Mouse (Mus musculus) hindbrain, embryonic 16.5 days (tissue): ENCODE results near the gene Ccdc82. TPM values are rescaled to one million over a fixed set of nuclear protein-coding genes. Genes with fewer than 3 reads are reported as not detected.

Experiments
- ATAC-seq: fragments of 200-750 bp; cut with Nextera tagmentation; 2 replicates; pipeline ENCODE4 v1.8.0; 2017; ENCODE audit warnings: moderate TSS enrichment, moderate library complexity
- H3K27ac ChIP-seq: fragments of 300-500 bp; sonication (generic); 2 replicates; pipeline ENCODE4 v1.5.1; 2014; ENCODE audit warnings: low read depth, mild to moderate bottlenecking, control low read depth, low read length, moderate library complexity
- H3K27me3 ChIP-seq: fragments of 300-500 bp; sonication (generic); replicated peaks from 2 replicates; pipeline ENCODE4 v1.6.1; 2014; ENCODE audit warnings: low read length; ENCODE audit not compliant: control insufficient read depth, insufficient read depth
- H3K36me3 ChIP-seq: fragments of 300-500 bp; sonication (generic); 2 replicates; pipeline ENCODE4 v1.6.1; 2014; ENCODE audit warnings: mild to moderate bottlenecking, low read length, moderate library complexity, mixed read lengths; ENCODE audit not compliant: control insufficient read depth, insufficient read depth
- H3K4me1 ChIP-seq: fragments of 300-500 bp; sonication (generic); 2 replicates; pipeline ENCODE4 v1.6.1; 2014; ENCODE audit warnings: low read depth, low read length; ENCODE audit not compliant: control insufficient read depth, insufficient read depth
- H3K4me2 ChIP-seq: fragments of 300-500 bp; sonication (generic); 2 replicates; pipeline ENCODE4 v1.6.1; 2014; ENCODE audit warnings: mild to moderate bottlenecking, low read length, control low read depth, moderate library complexity
- H3K4me3 ChIP-seq: fragments of 300-500 bp; sonication (generic); 2 replicates; pipeline ENCODE4 v1.5.1; 2014; ENCODE audit warnings: mild to moderate bottlenecking, low read length, control low read depth, moderate library complexity
- H3K9ac ChIP-seq: fragments of 300-500 bp; sonication (generic); 2 replicates; pipeline ENCODE4 v1.6.1; 2014; ENCODE audit warnings: low read depth, mild to moderate bottlenecking, control low read depth, low read length, moderate library complexity
- H3K9me3 ChIP-seq: fragments of 300-500 bp; sonication (generic); 2 replicates; pipeline ENCODE4 v1.6.1; 2014; ENCODE audit warnings: mild to moderate bottlenecking, low read length, moderate library complexity; ENCODE audit not compliant: control insufficient read depth
- WGBS: fragments of 180-500 bp; shearing (Covaris S2); extraction: QIAGEN DNeasy Blood & Tissue Kit; methylation state at CpG from one replicate; pipeline ENCODE4 v1.1.7; 2014; 5-methylcytosine and 5-hydroxymethylcytosine counted together
- polyA plus RNA-seq: library from polyadenylated mRNA; unstranded; fragments of >200 nt; fragmentation: Nextera tagmentation; extraction: Ambion mirVana; gene quantifications from 2 replicates; pipeline ENCODE4 v1.2.1, GENCODE M21; 2015

The Ccdc82 gene
- polyA plus RNA-seq, result 13.2 and 14.2 TPM in 2 replicates

DNA sequence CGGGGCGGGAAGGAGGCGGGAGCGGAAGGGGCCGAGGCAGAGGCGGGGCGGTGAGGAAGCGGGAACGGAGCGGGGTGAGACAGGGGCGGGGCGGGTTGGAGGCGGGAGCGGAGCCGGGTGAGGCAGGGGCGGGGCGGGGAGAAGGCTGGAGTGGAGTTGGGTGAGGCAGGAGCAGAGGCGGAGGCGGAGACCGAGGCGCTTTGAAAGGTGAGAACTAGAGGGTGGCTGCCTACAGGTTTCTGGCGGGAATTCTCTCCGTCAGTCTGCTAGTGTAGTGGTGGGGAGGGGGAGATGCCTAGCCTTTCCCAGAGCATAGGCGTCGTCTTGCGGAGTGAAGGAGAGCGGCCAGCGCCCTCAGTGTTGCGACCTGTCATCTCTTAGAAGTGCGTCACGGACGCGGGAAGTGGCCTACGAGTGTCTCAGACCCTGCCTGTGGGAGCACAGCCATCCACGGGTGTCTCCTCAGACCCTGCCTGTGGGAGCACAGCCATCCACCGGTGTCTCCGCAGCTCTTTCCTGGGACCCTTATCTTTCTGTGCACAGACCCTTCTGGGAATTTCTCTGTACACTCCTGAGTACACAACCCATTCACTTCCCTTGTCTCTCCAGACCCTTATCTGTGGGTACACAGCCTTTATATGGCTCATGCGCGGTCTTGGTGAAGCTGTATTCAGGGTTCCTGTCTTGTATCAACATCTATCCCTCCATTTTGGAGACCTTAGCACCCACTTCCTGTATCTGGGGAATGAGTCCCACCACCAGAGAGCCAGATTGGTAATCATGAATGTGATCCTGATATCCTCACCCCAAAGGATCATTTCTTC lies at the start of gene Ccdc82:
TSS of gene Ccdc82 (plus strand) at position 141 of the 824 bp plus-strand sequence.
- WGBS, result 1% methylated on average over 35 of the region's 39 CpGs
- Histone ChIP-seq H3K27ac (peak within 1 kb of the TSS; percentile 89), H3K4me3 (peak within 1 kb of the TSS; percentile 75), H3K9me3 (no peaks in the 10 kb centered on the region), H3K4me2 (peak within 1 kb of the TSS; percentile 81), H3K27me3 (no peaks in the 10 kb centered on the region), H3K9ac (peak within 1 kb of the TSS; percentile 84), H3K36me3 (no peaks in the 10 kb centered on the region), H3K4me1 (peaks cover 13% of the 10 kb centered on the region)
- peak; percentile 97 for ATAC-seq

DNA sequence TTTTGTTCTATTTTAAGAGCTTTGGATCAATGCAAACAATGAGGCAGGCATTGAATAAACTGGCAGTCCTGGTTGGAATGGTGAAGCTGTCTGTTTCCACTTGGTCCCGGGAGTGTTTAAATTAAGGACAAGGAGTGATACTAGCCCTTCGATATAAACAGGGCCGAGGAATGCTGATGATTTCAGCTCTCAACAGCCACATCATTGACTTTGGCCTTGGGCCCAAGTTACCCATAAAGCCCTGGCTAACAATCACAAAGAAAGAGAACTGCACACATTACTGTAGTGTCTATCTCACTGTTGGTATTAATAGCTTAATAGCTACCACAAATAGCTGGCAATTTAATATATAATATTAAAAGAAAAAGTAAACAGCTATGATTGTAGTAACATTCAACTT lies 46.7 kb upstream of the Ccdc82 start:
- no peak for ATAC-seq
- Histone ChIP-seq H3K9ac (no peak overlapping the region), H3K4me2 (no peak overlapping the region), H3K4me1 (no peaks in the 10 kb centered on the region), H3K27me3 (no peaks in the 10 kb centered on the region), H3K36me3 (no peaks in the 10 kb centered on the region), H3K27ac (no peak overlapping the region), H3K9me3 (no peaks in the 10 kb centered on the region), H3K4me3 (no peak overlapping the region)
- WGBS, result 66% methylated on average over 3 of the region's 3 CpGs

DNA sequence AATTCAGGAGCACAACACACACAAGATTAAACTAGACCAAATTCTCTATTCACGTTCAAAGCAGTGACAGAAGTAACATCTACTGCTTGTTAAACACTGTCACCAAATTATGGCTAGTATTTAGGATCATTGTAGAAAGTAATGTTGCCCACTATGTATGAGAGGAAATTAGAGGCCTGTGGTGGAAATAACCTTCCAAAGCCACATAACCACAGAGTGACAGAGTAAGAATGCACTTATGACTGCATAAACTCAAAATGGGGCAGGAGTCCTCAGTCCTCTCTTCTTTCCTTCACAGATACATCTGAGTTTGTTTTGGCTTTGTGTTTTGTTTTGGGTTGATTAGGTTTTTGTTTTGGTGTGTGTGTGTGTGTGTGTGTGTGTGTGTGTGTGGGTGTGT lies 43.6 kb upstream of the Ccdc82 start:
- Histone ChIP-seq H3K27me3 (no peaks in the 10 kb centered on the region), H3K4me1 (no peaks in the 10 kb centered on the region), H3K9me3 (no peaks in the 10 kb centered on the region), H3K4me2 (no peak overlapping the region), H3K27ac (no peak overlapping the region), H3K9ac (no peak overlapping the region), H3K4me3 (no peak overlapping the region), H3K36me3 (no peaks in the 10 kb centered on the region)
- WGBS, result 94% methylated on average over 1 of the region's 1 CpGs
- no peak for ATAC-seq

DNA sequence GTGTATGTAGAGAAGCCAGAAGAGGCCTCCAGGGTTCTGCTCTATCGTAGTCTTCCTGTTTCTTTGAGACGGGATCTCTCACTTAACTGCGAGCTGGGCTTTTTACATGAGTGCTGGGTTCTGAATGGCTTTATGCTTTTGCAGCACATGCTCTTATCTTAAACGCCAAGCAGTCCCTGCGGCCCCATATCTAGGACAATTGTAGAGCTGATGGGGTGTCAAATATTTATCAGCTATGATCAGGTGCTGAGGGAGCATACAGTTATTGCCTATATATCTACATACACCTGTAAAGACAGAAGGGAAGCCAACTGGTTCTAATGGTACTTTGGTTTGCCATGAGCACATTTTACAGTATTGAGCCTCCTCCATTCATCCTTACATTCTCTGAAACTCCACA lies 43.1 kb upstream of the Ccdc82 start:
- Histone ChIP-seq H3K4me2 (no peak overlapping the region), H3K27ac (no peak overlapping the region), H3K9ac (no peak overlapping the region), H3K27me3 (no peaks in the 10 kb centered on the region), H3K4me1 (no peaks in the 10 kb centered on the region), H3K4me3 (no peak overlapping the region), H3K36me3 (no peaks in the 10 kb centered on the region), H3K9me3 (no peaks in the 10 kb centered on the region)
- 88% methylated on average over 5 of the region's 5 CpGs for WGBS
- no peak for ATAC-seq

DNA sequence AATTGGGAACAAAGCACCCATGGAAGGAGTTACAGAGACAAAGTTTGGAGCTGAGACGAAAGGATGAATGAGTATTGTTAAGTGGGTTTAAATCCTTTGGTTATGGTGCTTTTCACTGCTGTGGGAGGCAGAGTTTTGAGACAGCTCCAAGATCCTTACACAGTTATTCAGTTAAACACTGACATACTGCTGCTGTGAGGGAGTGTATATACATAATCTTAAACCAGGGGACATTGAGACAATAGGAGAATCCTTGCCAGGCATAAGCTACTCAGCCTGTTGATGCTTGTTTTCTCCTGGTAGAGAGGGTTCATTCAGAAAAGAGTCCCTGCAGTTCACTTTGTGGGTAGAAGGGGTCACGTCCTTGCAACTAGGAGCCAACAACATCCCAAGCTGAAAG lies 40.4 kb upstream of the Ccdc82 start:
- H3K9ac ChIP-seq, result no peak overlapping the region
- H3K27ac ChIP-seq, result no peak overlapping the region
- H3K4me1 ChIP-seq, result no peaks in the 10 kb centered on the region
- WGBS, result 48% methylated on average over 2 of the region's 2 CpGs
- ATAC-seq, result no peak
- no peaks in the 10 kb centered on the region for H3K36me3 ChIP-seq
- no peaks in the 10 kb centered on the region for H3K9me3 ChIP-seq
- H3K27me3 ChIP-seq, result no peaks in the 10 kb centered on the region
- H3K4me2 ChIP-seq, result no peak overlapping the region
- no peak overlapping the region for H3K4me3 ChIP-seq

DNA sequence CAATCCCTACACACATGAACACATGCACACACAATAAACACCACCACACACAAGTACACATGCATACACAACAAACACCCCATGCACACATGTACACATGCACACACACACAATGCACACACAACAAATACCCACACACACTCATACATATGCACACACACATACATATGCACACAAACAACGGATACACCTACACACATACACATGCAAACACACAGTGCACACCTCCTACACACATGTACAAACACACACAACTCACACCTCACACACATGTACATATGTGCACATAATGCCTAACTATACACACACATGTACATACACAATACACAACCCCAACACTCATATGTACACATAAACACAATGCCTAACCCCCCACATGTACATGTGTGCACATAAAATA lies 20.9 kb upstream of the Ccdc82 start:
- H3K4me1 ChIP-seq, result no peaks in the 10 kb centered on the region
- H3K36me3 ChIP-seq, result no peaks in the 10 kb centered on the region
- 83% methylated on average over 1 of the region's 1 CpGs for WGBS
- no peak overlapping the region for H3K4me2 ChIP-seq
- no peak overlapping the region for H3K9ac ChIP-seq
- no peaks in the 10 kb centered on the region for H3K9me3 ChIP-seq
- no peak overlapping the region for H3K4me3 ChIP-seq
- ATAC-seq, result no peak
- no peaks in the 10 kb centered on the region for H3K27me3 ChIP-seq
- H3K27ac ChIP-seq, result no peak overlapping the region

DNA sequence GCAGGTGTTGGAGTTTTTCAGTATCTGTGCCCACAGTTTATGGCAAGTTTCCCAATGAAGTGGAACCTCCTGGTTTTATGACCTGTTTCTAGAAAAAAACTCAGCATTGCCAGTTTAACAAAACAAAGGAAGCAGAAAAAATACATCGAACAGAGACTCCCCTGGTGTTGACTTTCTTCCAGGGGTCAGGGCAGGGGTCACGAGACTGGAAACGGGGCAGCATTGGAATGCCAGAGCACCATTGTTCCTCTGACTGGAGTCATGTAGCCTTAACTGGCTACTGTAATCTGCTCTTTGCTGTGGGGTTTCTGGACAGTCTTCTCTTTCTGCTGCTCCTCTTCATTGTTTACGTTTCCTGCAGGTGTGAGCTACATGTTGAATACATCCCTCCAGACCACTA lies 16.2 kb upstream of the Ccdc82 start:
- ATAC-seq, result no peak
- Histone ChIP-seq H3K4me2 (no peak overlapping the region), H3K36me3 (no peaks in the 10 kb centered on the region)

DNA sequence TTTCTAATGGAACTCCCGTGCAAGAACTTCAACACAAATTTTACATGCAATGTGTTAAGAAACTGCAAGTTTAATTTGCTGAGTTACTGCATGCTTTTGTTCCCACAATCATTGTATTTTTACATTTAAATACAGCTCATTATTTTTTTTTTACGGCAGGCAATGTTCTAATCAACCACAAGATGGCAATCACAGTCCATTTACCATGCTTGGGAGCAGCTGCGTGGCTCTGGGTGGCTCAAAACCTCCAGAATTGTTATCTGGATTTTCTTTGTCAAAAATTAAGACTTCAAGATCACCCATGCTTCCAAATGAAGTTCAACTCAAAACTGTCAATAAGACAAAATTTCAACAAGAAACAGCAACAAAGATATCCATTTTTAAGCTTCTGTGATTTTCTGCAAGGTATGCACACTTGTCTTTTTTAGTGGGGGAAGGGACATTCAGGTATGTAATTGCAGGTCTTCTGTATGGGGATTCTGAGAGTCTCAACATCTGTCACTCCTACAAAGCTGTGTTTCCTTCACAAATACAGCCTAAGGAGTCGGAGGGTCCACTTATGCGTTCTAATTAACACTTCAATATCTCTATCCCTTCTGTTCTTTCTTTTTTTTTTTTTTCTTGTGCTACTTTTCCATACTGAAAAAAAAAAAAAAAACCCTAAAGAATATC lies 15.1 kb upstream of the Ccdc82 start:
- Histone ChIP-seq H3K36me3 (no peaks in the 10 kb centered on the region), H3K4me3 (no peak overlapping the region), H3K4me1 (no peaks in the 10 kb centered on the region), H3K9ac (no peak overlapping the region), H3K27ac (no peak overlapping the region), H3K27me3 (no peaks in the 10 kb centered on the region), H3K9me3 (no peaks in the 10 kb centered on the region), H3K4me2 (no peak overlapping the region)
- 18% methylated on average over 5 of the region's 5 CpGs for WGBS
- ATAC-seq, result peak; percentile 86

More for the DNA sequence above, 16.2 kb upstream of the Ccdc82 start:
- no peak overlapping the region for H3K9ac ChIP-seq
- H3K4me3 ChIP-seq, result no peak overlapping the region
- no peaks in the 10 kb centered on the region for H3K27me3 ChIP-seq
- H3K4me1 ChIP-seq, result no peaks in the 10 kb centered on the region
- H3K27ac ChIP-seq, result no peak overlapping the region
- H3K9me3 ChIP-seq, result no peaks in the 10 kb centered on the region
- WGBS, result 7% methylated on average over 4 of the region's 4 CpGs

DNA sequence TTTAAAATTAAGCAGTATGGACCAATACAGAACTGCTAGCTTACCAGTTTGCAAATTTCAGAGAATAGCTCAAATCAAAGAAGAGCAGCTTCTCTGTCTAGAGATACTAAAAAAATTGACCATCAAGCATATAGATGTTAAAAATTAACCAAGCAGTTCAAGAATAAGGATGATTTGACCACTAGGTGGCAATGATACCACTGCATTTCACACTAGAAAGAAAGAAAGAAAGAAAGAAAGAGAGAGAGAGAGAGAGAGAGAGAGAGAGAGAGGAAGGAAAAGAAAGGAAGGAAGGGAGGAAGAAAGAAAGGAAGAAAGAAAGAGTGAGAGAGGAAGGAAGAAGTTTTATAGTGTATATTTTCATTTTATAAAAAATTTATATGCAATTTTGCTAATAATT lies 4.4 kb upstream of the Ccdc82 start:
- H3K36me3 ChIP-seq, result no peaks in the 10 kb centered on the region
- H3K9me3 ChIP-seq, result no peaks in the 10 kb centered on the region
- H3K4me1 ChIP-seq, result peaks cover 13% of the 10 kb centered on the region
- H3K9ac ChIP-seq, result no peak overlapping the region
- H3K4me3 ChIP-seq, result no peak overlapping the region
- H3K27ac ChIP-seq, result no peak overlapping the region
- no peaks in the 10 kb centered on the region for H3K27me3 ChIP-seq
- H3K4me2 ChIP-seq, result no peak overlapping the region
- ATAC-seq, result no peak
